Mouse (Mus musculus) liver, postnatal 0 days (tissue): ENCODE data around the gene Inca1. TPM values are rescaled to one million over a fixed set of nuclear protein-coding genes. Genes with fewer than 3 reads are reported as not detected.

Experiments used
- ATAC-seq: fragments of 200-750 bp; cut with Nextera tagmentation; 2 replicates; pipeline ENCODE4 v1.8.0; 2017; ENCODE audit warnings: mild to moderate bottlenecking, moderate library complexity
- DNase-seq: peaks from one replicate; pipeline ENCODE4 v3.0.0-alpha.2; 2016
- H3K27ac ChIP-seq: fragments of 300-500 bp; sonication (generic); 2 replicates; pipeline ENCODE4 v1.5.1; 2014; ENCODE audit warnings: antibody characterized with exemption, moderate library complexity, mild to moderate bottlenecking, low read depth
- H3K27me3 ChIP-seq: fragments of 300-500 bp; sonication (generic); 2 replicates; pipeline ENCODE4 v1.6.1; 2014; ENCODE audit warnings: low read length, control low read depth, mixed read lengths; ENCODE audit not compliant: insufficient read depth
- H3K36me3 ChIP-seq: fragments of 300-500 bp; sonication (generic); replicated peaks from 2 replicates; pipeline ENCODE4 v1.6.1; 2014; ENCODE audit warnings: mild to moderate bottlenecking, control low read depth, low read length, moderate library complexity, mixed read lengths; ENCODE audit not compliant: insufficient read depth
- H3K4me1 ChIP-seq: fragments of 300-500 bp; sonication (generic); 2 replicates; pipeline ENCODE4 v1.6.1; 2014; ENCODE audit warnings: antibody characterized with exemption, mild to moderate bottlenecking, control low read depth; ENCODE audit not compliant: insufficient read depth
- H3K4me2 ChIP-seq: fragments of 300-500 bp; sonication (generic); 2 replicates; pipeline ENCODE4 v1.6.1; 2014; ENCODE audit warnings: low read depth, mild to moderate bottlenecking, low read length, moderate library complexity, mixed read lengths
- H3K4me3 ChIP-seq: fragments of 300-500 bp; sonication (generic); 2 replicates; pipeline ENCODE4 v1.5.1; 2014; ENCODE audit warnings: low read depth, low read length
- H3K9ac ChIP-seq: fragments of 300-500 bp; sonication (generic); replicated peaks from 2 replicates; pipeline ENCODE4 v1.6.1; 2014; ENCODE audit warnings: mild to moderate bottlenecking, moderate library complexity
- H3K9me3 ChIP-seq: fragments of 300-500 bp; sonication (generic); 2 replicates; pipeline ENCODE4 v1.6.1; 2016; ENCODE audit warnings: mild to moderate bottlenecking, control low read depth, low read length, mixed read lengths
- CTCF ChIP-seq: sonication (generic); IDR thresholded peaks from 2 replicates; pipeline ENCODE4 v1.5.1; 2016; ENCODE audit warnings: antibody characterized with exemption, low read depth
- EP300 ChIP-seq: IDR thresholded peaks from 2 replicates; pipeline ENCODE4 v1.6.1; 2016; ENCODE audit warnings: antibody characterized with exemption, low read depth, mild to moderate bottlenecking
- WGBS: fragments of 180-500 bp; shearing (Covaris S2); extraction: QIAGEN DNeasy Blood & Tissue Kit; methylation state at CpG from one replicate; pipeline ENCODE4 v1.1.7; 2014; ENCODE audit not compliant: insufficient replicate concordance; 5-methylcytosine and 5-hydroxymethylcytosine counted together
- polyA plus RNA-seq: library from polyadenylated mRNA; unstranded; fragments of >200 nt; fragmentation: Nextera tagmentation; extraction: Ambion mirVana; gene quantifications from 2 replicates; pipeline ENCODE4 v1.2.1, GENCODE M21; 2015

The Inca1 gene
- polyA plus RNA-seq, 1 experiment from 2014 or later, result 8.3 TPM

- no peak overlapping the region for H3K4me2 ChIP-seq
- no peak overlapping the region for H3K27ac ChIP-seq
- H3K4me3 ChIP-seq, result no peak overlapping the region
- H3K9me3 ChIP-seq, result no peaks in the 10 kb centered on the region
- peaks cover 42% of the 10 kb centered on the region for H3K36me3 ChIP-seq
- H3K27me3 ChIP-seq, result no peaks in the 10 kb centered on the region
- WGBS, result 88% methylated on average over 10 of the region's 10 CpGs
- DNase-seq, result no peak
- H3K9ac ChIP-seq, result no peak overlapping the region
- H3K4me1 ChIP-seq, result no peaks in the 10 kb centered on the region
- TF ChIP-seq CTCF, result no peak
- no peak for TF ChIP-seq EP300
- no peak for ATAC-seq
These were observed 11.1 kb upstream of the Inca1 start for GRCm38 (mm10) chr11:70711026-70711425.

- peak; percentile 69 for ATAC-seq
These were observed 6.2 kb upstream of the Inca1 start for GRCm38 (mm10) chr11:70706127-70706526.

GRCm38 (mm10) chr11:70702781-70703180 is 2.8 kb upstream of the Inca1 start:
- H3K4me1 ChIP-seq, result peaks cover 21% of the 10 kb centered on the region
- peak overlapping the region; percentile 46 for H3K9ac ChIP-seq
- no peaks in the 10 kb centered on the region for H3K27me3 ChIP-seq
- H3K27ac ChIP-seq, result peak overlapping the region; percentile 95
- ATAC-seq, result no peak
- peak overlapping the region; percentile 79 for H3K4me2 ChIP-seq
- peaks cover 38% of the 10 kb centered on the region for H3K36me3 ChIP-seq
- WGBS, result 62% methylated on average over 6 of the region's 6 CpGs
- H3K4me3 ChIP-seq, result no peak overlapping the region
- no peaks in the 10 kb centered on the region for H3K9me3 ChIP-seq
- TF ChIP-seq CTCF (no peak), EP300 (no peak)
- peak; percentile 66 for DNase-seq

More at GRCm38 (mm10) chr11:70706127-70706526, 6.2 kb upstream of the Inca1 start:
- DNase-seq, result no peak
- peaks cover 11% of the 10 kb centered on the region for H3K4me1 ChIP-seq
- H3K4me3 ChIP-seq, result no peak overlapping the region
- no peaks in the 10 kb centered on the region for H3K9me3 ChIP-seq
- H3K27me3 ChIP-seq, result no peaks in the 10 kb centered on the region
- H3K27ac ChIP-seq, result no peak overlapping the region
- WGBS, result 58% methylated on average over 3 of the region's 3 CpGs
- peaks cover 55% of the 10 kb centered on the region for H3K36me3 ChIP-seq
- no peak overlapping the region for H3K9ac ChIP-seq
- TF ChIP-seq EP300 (no peak), CTCF (no peak)
- H3K4me2 ChIP-seq, result no peak overlapping the region

- ATAC-seq (no peak), DNase-seq (no peak)
- peak overlapping the region; percentile 79 for H3K4me2 ChIP-seq
- TF ChIP-seq CTCF, result no peak
- no peak for TF ChIP-seq EP300
- peaks cover 35% of the 10 kb centered on the region for H3K36me3 ChIP-seq
- no peaks in the 10 kb centered on the region for H3K27me3 ChIP-seq
- no peaks in the 10 kb centered on the region for H3K9me3 ChIP-seq
- peak overlapping the region; percentile 77 for H3K9ac ChIP-seq
- peaks cover 21% of the 10 kb centered on the region for H3K4me1 ChIP-seq
- H3K27ac ChIP-seq, result peak overlapping the region; percentile 95
- H3K4me3 ChIP-seq, result peak overlapping the region; percentile 73
- 73% methylated on average over 6 of the region's 6 CpGs for WGBS
These were observed 2.2 kb upstream of the Inca1 start for GRCm38 (mm10) chr11:70701984-70702733.

GRCm38 (mm10) chr11:70701221-70701955 is 1.4 kb upstream of the Inca1 start:
- H3K4me1 ChIP-seq, result peaks cover 21% of the 10 kb centered on the region
- H3K27me3 ChIP-seq, result no peaks in the 10 kb centered on the region
- DNase-seq, result no peak
- ATAC-seq, result no peak
- 18% methylated on average over 10 of the region's 10 CpGs for WGBS
- peak overlapping the region; percentile 77 for H3K9ac ChIP-seq
- H3K4me2 ChIP-seq, result peak overlapping the region; percentile 79
- peaks cover 29% of the 10 kb centered on the region for H3K36me3 ChIP-seq
- no peaks in the 10 kb centered on the region for H3K9me3 ChIP-seq
- TF ChIP-seq EP300 (no peak), CTCF (no peak)
- H3K27ac ChIP-seq, result peak overlapping the region; percentile 95
- peak overlapping the region; percentile 73 for H3K4me3 ChIP-seq

- H3K9me3 ChIP-seq, result no peaks in the 10 kb centered on the region
- H3K27me3 ChIP-seq, result no peaks in the 10 kb centered on the region
- H3K9ac ChIP-seq, result peak overlapping the region; percentile 77
- under 1% methylated on average over 34 of the region's 34 CpGs for WGBS
- DNase-seq (peak; percentile 78), ATAC-seq (peak; percentile 60)
- H3K36me3 ChIP-seq, result peaks cover 22% of the 10 kb centered on the region
- H3K4me3 ChIP-seq, result peak overlapping the region; percentile 73
- peaks cover 21% of the 10 kb centered on the region for H3K4me1 ChIP-seq
- H3K4me2 ChIP-seq, result peak overlapping the region; percentile 79
- TF ChIP-seq CTCF (no peak), EP300 (no peak)
- H3K27ac ChIP-seq, result peak overlapping the region; percentile 95
These were observed 658 bp upstream of the Inca1 start for GRCm38 (mm10) chr11:70700613-70701012.
